Mouse (Mus musculus): ENCODE data around the gene Vta1. TPM values are rescaled to one million over a fixed set of nuclear protein-coding genes. Genes with fewer than 3 reads are reported as not detected.

Gene Vta1
- polyA plus RNA-seq, 1 experiment from 2014 or later = 109 TPM

DNA sequence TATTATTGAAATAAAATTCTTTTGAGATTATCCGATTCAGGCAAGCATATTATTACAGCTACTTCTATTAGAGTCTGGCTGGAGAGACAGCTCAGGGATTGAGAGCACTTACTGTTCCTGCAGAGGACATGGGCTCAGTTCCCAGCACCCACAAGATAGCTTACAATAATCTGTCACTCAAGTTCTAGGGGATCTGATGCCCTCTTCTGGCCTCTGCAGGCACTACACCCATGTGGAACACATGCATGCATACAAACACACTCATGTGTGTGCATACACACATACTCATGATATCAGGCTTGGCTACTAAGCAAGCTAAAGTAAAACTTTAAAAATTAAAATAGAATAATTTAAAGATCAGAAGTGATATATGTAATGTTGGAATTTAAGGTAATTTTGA is 19.7 kb downstream of the Vta1 start:
- H3K27me3 ChIP-seq (ENCODE audit: control insufficient read depth, insufficient read depth, low read length) = no peaks in the 10 kb centered on the region
- no peak overlapping the region for H3K4me2 ChIP-seq (ENCODE audit: low read depth, severe bottlenecking)
- H3K9me3 ChIP-seq (ENCODE audit: control insufficient read depth, low read length) = no peaks in the 10 kb centered on the region
- WGBS = 98% methylated on average over 1 of the region's 1 CpGs
- ATAC-seq (ENCODE audit: insufficient number of reproducible peaks, low FRiP score, low TSS enrichment, low read depth) (no peak), DNase-seq (ENCODE audit: low spot score) (no peak)
- no peak overlapping the region for H3K27ac ChIP-seq (replicated peaks; ENCODE audit: low read depth, low read length)
- no peak overlapping the region for H3K4me3 ChIP-seq (ENCODE audit: low read depth, low read length)
- no peaks in the 10 kb centered on the region for H3K4me1 ChIP-seq (ENCODE audit: control insufficient read depth, insufficient read depth, low read length)
- H3K36me3 ChIP-seq (ENCODE audit: control insufficient read depth, insufficient read depth, low read length) = no peaks in the 10 kb centered on the region
- no peak overlapping the region for H3K9ac ChIP-seq (ENCODE audit: low read length)

DNA sequence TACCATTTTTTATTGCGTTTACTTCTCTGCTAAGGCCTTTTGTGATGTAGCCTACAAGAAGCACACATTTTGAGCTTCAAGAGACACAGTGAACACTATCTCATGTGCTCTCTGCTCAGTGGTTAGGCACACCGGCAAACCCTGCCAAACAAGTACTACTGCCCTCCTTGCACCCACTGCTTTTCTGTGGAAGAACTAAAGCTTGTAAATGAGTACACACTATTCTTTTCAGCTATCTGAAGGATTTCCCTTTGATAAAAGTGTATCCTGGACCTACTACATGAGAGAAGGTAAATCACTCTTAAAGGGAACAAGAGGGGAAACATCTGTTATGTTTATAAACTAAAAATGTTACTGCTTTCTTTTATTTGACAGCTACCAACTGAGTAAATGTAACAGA is 39.2 kb downstream of the Vta1 start:
- Histone ChIP-seq H3K4me1 (ENCODE audit: control insufficient read depth, insufficient read depth, low read length) (no peaks in the 10 kb centered on the region), H3K27me3 (ENCODE audit: control insufficient read depth, insufficient read depth, low read length) (no peaks in the 10 kb centered on the region), H3K4me3 (ENCODE audit: low read depth, low read length) (no peak overlapping the region), H3K4me2 (ENCODE audit: low read depth, severe bottlenecking) (no peak overlapping the region), H3K27ac (replicated peaks; ENCODE audit: low read depth, low read length) (no peak overlapping the region), H3K9ac (ENCODE audit: low read length) (no peak overlapping the region), H3K36me3 (ENCODE audit: control insufficient read depth, insufficient read depth, low read length) (no peaks in the 10 kb centered on the region), H3K9me3 (ENCODE audit: control insufficient read depth, low read length) (no peaks in the 10 kb centered on the region)
- ATAC-seq (ENCODE audit: insufficient number of reproducible peaks, low FRiP score, low TSS enrichment, low read depth) (no peak), DNase-seq (ENCODE audit: low spot score) (no peak)
- 95% methylated on average over 2 of the region's 2 CpGs for WGBS

DNA sequence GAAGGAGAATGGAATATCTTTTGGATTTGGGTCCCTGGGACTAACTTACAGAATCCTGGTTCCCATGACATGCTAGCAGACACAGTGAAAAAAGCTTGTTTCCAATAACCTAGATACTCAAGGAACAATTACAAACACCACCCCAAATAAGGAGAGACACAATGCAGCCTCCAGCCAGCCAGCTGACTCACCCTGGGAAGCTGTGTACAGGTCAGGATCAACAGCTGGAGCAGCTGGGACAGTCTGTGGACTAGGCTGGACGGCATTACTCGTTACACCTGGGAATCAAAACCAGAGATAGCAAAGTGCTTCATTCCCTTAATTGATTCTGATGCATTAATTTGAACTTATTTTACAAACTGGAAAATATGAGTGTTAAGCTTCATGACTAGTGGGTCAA is 44.5 kb downstream of the Vta1 start:
- Histone ChIP-seq H3K9me3 (ENCODE audit: control insufficient read depth, low read length) (no peaks in the 10 kb centered on the region), H3K4me1 (ENCODE audit: control insufficient read depth, insufficient read depth, low read length) (no peaks in the 10 kb centered on the region), H3K4me2 (ENCODE audit: low read depth, severe bottlenecking) (no peak overlapping the region), H3K27me3 (ENCODE audit: control insufficient read depth, insufficient read depth, low read length) (no peaks in the 10 kb centered on the region), H3K36me3 (ENCODE audit: control insufficient read depth, insufficient read depth, low read length) (no peaks in the 10 kb centered on the region), H3K27ac (replicated peaks; ENCODE audit: low read depth, low read length) (no peak overlapping the region), H3K4me3 (ENCODE audit: low read depth, low read length) (no peak overlapping the region), H3K9ac (ENCODE audit: low read length) (no peak overlapping the region)
- DNase-seq (ENCODE audit: low spot score) (no peak), ATAC-seq (ENCODE audit: insufficient number of reproducible peaks, low FRiP score, low TSS enrichment, low read depth) (no peak)
- 85% methylated on average over 2 of the region's 2 CpGs for WGBS

DNA sequence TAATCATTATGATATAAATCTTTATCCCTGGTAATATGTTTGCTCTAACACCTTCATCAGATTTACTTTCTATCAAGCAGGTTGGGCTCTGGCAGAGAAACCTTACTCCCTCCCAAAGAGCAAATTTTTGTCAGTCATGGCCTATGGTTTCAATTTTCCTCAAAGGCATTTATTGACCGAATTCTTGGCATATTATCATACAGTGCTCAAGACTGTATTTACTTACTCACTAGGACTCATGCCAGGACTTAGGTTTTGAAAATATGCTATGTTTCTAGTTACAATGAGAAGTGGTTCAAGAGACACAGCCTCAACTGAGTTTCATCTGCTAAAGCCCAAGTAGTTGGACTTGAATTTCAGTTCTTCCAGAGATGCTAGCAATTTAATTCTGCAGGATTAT is 65.7 kb downstream of the Vta1 start:
- Histone ChIP-seq H3K9me3 (ENCODE audit: control insufficient read depth, low read length) (no peaks in the 10 kb centered on the region), H3K9ac (ENCODE audit: low read length) (no peak overlapping the region), H3K4me3 (ENCODE audit: low read depth, low read length) (no peak overlapping the region), H3K4me1 (ENCODE audit: control insufficient read depth, insufficient read depth, low read length) (no peaks in the 10 kb centered on the region), H3K27ac (replicated peaks; ENCODE audit: low read depth, low read length) (no peak overlapping the region), H3K36me3 (ENCODE audit: control insufficient read depth, insufficient read depth, low read length) (no peaks in the 10 kb centered on the region), H3K4me2 (ENCODE audit: low read depth, severe bottlenecking) (no peak overlapping the region), H3K27me3 (ENCODE audit: control insufficient read depth, insufficient read depth, low read length) (no peaks in the 10 kb centered on the region)
- DNase-seq (ENCODE audit: low spot score) (no peak), ATAC-seq (ENCODE audit: insufficient number of reproducible peaks, low FRiP score, low TSS enrichment, low read depth) (no peak)
- 87% methylated on average over 1 of the region's 1 CpGs for WGBS

DNA sequence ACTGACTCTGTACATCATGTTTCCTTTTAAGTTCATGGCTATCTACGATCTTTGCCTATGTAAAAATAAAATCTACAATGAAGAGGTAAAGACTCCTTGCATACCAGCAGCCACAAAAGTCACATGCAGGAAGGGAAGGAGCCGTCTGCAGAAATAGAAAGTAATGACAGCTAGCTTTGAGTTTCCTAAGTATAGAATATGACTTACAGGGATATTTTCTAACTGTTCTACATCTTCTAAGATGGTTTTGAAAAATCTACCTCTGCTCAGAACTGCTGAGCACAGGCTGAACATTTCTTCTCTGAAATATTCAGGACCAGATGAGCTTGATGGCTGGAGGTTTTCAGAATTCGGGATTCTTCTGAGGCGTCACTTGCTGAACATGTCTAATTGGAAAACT is 66.3 kb downstream of the Vta1 start:
- no peaks in the 10 kb centered on the region for H3K9me3 ChIP-seq (ENCODE audit: control insufficient read depth, low read length)
- H3K9ac ChIP-seq (ENCODE audit: low read length) = no peak overlapping the region
- 90% methylated on average over 4 of the region's 4 CpGs for WGBS
- no peaks in the 10 kb centered on the region for H3K4me1 ChIP-seq (ENCODE audit: control insufficient read depth, insufficient read depth, low read length)
- no peak overlapping the region for H3K27ac ChIP-seq (replicated peaks; ENCODE audit: low read depth, low read length)
- DNase-seq (ENCODE audit: low spot score) (no peak), ATAC-seq (ENCODE audit: insufficient number of reproducible peaks, low FRiP score, low TSS enrichment, low read depth) (no peak)
- no peak overlapping the region for H3K4me2 ChIP-seq (ENCODE audit: low read depth, severe bottlenecking)
- no peaks in the 10 kb centered on the region for H3K27me3 ChIP-seq (ENCODE audit: control insufficient read depth, insufficient read depth, low read length)
- no peak overlapping the region for H3K4me3 ChIP-seq (ENCODE audit: low read depth, low read length)
- H3K36me3 ChIP-seq (ENCODE audit: control insufficient read depth, insufficient read depth, low read length) = no peaks in the 10 kb centered on the region

DNA sequence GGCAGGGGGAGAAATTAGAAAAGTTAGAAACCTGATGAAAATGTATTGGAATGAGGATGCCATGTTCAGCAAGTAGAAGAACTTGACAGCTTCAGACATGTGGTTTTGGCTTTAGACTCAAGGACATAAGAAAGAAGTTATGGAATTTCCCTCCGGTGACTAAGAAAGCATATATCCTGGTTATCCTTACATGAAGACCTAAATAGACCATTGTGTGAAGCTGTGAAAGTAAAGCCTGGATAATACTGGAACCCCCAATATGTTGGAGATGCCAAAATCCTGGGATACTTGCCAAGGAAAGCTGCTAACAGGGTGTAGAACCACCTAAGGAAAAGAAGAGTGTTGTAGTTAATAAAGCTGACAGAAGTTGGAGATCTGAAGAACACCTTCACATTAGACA is 79.7 kb downstream of the Vta1 start:
- ATAC-seq (ENCODE audit: insufficient number of reproducible peaks, low FRiP score, low TSS enrichment, low read depth) (no peak), DNase-seq (ENCODE audit: low spot score) (no peak)
- Histone ChIP-seq H3K27ac (replicated peaks; ENCODE audit: low read depth, low read length) (no peak overlapping the region), H3K36me3 (ENCODE audit: control insufficient read depth, insufficient read depth, low read length) (no peaks in the 10 kb centered on the region), H3K4me3 (ENCODE audit: low read depth, low read length) (no peak overlapping the region), H3K4me1 (ENCODE audit: control insufficient read depth, insufficient read depth, low read length) (no peaks in the 10 kb centered on the region), H3K4me2 (ENCODE audit: low read depth, severe bottlenecking) (no peak overlapping the region), H3K27me3 (ENCODE audit: control insufficient read depth, insufficient read depth, low read length) (no peaks in the 10 kb centered on the region), H3K9me3 (ENCODE audit: control insufficient read depth, low read length) (no peaks in the 10 kb centered on the region), H3K9ac (ENCODE audit: low read length) (no peak overlapping the region)
- 94% methylated on average over 1 of the region's 1 CpGs for WGBS

DNA sequence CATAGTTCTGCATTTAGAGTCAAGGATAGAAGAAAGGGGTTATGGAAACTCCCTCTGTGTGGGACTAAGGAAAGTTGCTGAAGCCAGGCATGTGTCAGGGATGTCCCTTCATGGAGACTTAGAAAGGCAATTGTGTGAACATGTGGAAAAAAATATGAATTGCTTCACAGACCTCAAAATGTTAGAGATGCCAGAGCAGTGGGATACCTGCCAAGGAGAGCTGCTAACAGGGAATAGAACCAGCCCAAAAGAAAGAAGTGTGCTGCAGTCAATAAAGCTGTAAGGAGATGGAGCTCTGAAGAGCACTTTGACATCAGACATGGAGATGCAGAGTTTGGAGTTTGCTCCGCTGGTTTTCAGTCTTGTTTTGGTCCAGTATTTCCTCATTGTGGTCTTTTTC is 86.2 kb downstream of the Vta1 start:
- Histone ChIP-seq H3K9me3 (ENCODE audit: control insufficient read depth, low read length) (no peaks in the 10 kb centered on the region), H3K27me3 (ENCODE audit: control insufficient read depth, insufficient read depth, low read length) (no peaks in the 10 kb centered on the region), H3K9ac (ENCODE audit: low read length) (no peak overlapping the region), H3K4me3 (ENCODE audit: low read depth, low read length) (no peak overlapping the region), H3K4me1 (ENCODE audit: control insufficient read depth, insufficient read depth, low read length) (no peaks in the 10 kb centered on the region), H3K36me3 (ENCODE audit: control insufficient read depth, insufficient read depth, low read length) (no peaks in the 10 kb centered on the region), H3K4me2 (ENCODE audit: low read depth, severe bottlenecking) (no peak overlapping the region), H3K27ac (replicated peaks; ENCODE audit: low read depth, low read length) (no peak overlapping the region)
- WGBS = 87% methylated on average over 1 of the region's 1 CpGs
- ATAC-seq (ENCODE audit: insufficient number of reproducible peaks, low FRiP score, low TSS enrichment, low read depth) = no peak
- no peak for DNase-seq (ENCODE audit: low spot score)

DNA sequence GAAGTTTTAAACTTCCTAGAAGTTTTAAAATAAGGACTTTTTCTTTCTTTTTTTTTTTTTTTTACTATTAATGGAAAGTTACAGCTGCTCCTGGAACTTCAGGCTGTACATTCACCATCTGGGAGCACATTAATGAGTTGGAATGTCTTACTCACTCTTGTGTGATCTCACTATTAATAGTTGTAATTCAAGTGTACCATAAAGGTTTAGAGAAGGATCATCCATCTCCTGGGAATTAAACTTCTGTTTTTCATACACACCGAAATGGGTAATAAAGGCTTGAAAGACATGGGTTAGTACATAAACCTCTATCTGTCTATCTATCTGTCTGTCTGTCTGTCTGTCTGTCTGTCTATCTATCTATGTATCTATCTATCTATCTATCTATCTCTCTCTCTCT is 87.1 kb downstream of the Vta1 start:
- no peak for DNase-seq (ENCODE audit: low spot score)
- Histone ChIP-seq H3K4me2 (ENCODE audit: low read depth, severe bottlenecking) (no peak overlapping the region), H3K9ac (ENCODE audit: low read length) (no peak overlapping the region), H3K27me3 (ENCODE audit: control insufficient read depth, insufficient read depth, low read length) (no peaks in the 10 kb centered on the region), H3K4me1 (ENCODE audit: control insufficient read depth, insufficient read depth, low read length) (no peaks in the 10 kb centered on the region), H3K36me3 (ENCODE audit: control insufficient read depth, insufficient read depth, low read length) (no peaks in the 10 kb centered on the region), H3K27ac (replicated peaks; ENCODE audit: low read depth, low read length) (no peak overlapping the region), H3K9me3 (ENCODE audit: control insufficient read depth, low read length) (no peaks in the 10 kb centered on the region), H3K4me3 (ENCODE audit: low read depth, low read length) (no peak overlapping the region)
- ATAC-seq (ENCODE audit: insufficient number of reproducible peaks, low FRiP score, low TSS enrichment, low read depth) = no peak
- 95% methylated on average over 1 of the region's 1 CpGs for WGBS

DNA sequence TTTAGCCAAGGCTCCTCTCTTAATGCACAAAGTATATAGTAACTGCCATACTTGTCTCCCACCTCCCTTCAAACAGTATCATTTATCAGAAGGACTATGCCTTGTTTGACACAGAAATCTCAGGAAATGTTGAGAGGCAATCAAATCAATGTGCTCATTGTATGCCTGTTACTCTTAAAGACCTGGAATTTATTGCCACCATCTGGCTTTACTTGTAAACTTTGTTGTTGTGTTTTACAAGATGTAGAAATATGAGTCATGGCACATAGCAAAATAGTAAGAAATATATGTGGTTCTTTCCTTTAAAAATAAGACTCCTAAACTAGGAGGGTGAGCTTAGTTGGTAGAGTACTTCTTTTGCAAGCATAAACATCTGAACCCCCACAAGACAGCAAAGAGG is 89.9 kb downstream of the Vta1 start:
- ATAC-seq (ENCODE audit: insufficient number of reproducible peaks, low FRiP score, low TSS enrichment, low read depth) (no peak), DNase-seq (ENCODE audit: low spot score) (no peak)
- Histone ChIP-seq H3K9ac (ENCODE audit: low read length) (no peak overlapping the region), H3K4me2 (ENCODE audit: low read depth, severe bottlenecking) (no peak overlapping the region), H3K4me3 (ENCODE audit: low read depth, low read length) (no peak overlapping the region), H3K27ac (replicated peaks; ENCODE audit: low read depth, low read length) (no peak overlapping the region), H3K9me3 (ENCODE audit: control insufficient read depth, low read length) (no peaks in the 10 kb centered on the region), H3K27me3 (ENCODE audit: control insufficient read depth, insufficient read depth, low read length) (no peaks in the 10 kb centered on the region), H3K4me1 (ENCODE audit: control insufficient read depth, insufficient read depth, low read length) (no peaks in the 10 kb centered on the region), H3K36me3 (ENCODE audit: control insufficient read depth, insufficient read depth, low read length) (no peaks in the 10 kb centered on the region)
